Mouse (Mus musculus) embryonic facial prominence, embryonic 11.5 days (tissue): Measurements from ENCODE around the gene Ero1l. TPM values are rescaled to one million over a fixed set of nuclear protein-coding genes. Genes with fewer than 3 reads are reported as not detected.

Source experiments
- ATAC-seq: fragments of 200-750 bp; cut with Nextera tagmentation; replicated peaks from 2 replicates; pipeline ENCODE4 v1.8.0; 2017; ENCODE audit warnings: low read depth; ENCODE audit not compliant: insufficient number of reproducible peaks, low FRiP score, low TSS enrichment
- DNase-seq: peaks from one replicate; pipeline ENCODE4 v3.0.0-alpha.2; 2015; ENCODE audit warnings: low spot score
- H3K27ac ChIP-seq: fragments of 300-500 bp; sonication (generic); replicated peaks from 2 replicates; pipeline ENCODE4 v1.5.1; 2014; ENCODE audit warnings: mild to moderate bottlenecking, low read depth, low read length, control low read depth
- H3K27me3 ChIP-seq: fragments of 300-500 bp; sonication (generic); 2 replicates; pipeline ENCODE4 v1.6.1; 2014; ENCODE audit warnings: mild to moderate bottlenecking, low read length, moderate library complexity, mixed read lengths; ENCODE audit not compliant: control insufficient read depth, insufficient read depth
- H3K36me3 ChIP-seq: fragments of 300-500 bp; sonication (generic); replicated peaks from 2 replicates; pipeline ENCODE4 v1.6.1; 2014; ENCODE audit warnings: low read depth, mild to moderate bottlenecking, low read length, moderate library complexity, mixed read lengths; ENCODE audit not compliant: control insufficient read depth, insufficient read depth
- H3K4me1 ChIP-seq: fragments of 300-500 bp; sonication (generic); 2 replicates; pipeline ENCODE4 v1.6.1; 2014; ENCODE audit warnings: low read length, mixed read lengths; ENCODE audit not compliant: control insufficient read depth, insufficient read depth
- H3K4me2 ChIP-seq: fragments of 300-500 bp; sonication (generic); 2 replicates; pipeline ENCODE4 v1.6.1; 2014; ENCODE audit warnings: low read depth, mild to moderate bottlenecking, control low read depth, low read length, moderate library complexity
- H3K4me3 ChIP-seq: fragments of 300-500 bp; sonication (generic); 2 replicates; pipeline ENCODE4 v1.5.1; 2014; ENCODE audit warnings: low read depth, low read length, control low read depth
- H3K9ac ChIP-seq: fragments of 300-500 bp; sonication (generic); replicated peaks from 2 replicates; pipeline ENCODE4 v1.6.1; 2014; ENCODE audit warnings: mild to moderate bottlenecking, control low read depth, low read length
- H3K9me3 ChIP-seq: fragments of 300-500 bp; sonication (generic); replicated peaks from 2 replicates; pipeline ENCODE4 v1.6.1; 2016; ENCODE audit warnings: mild to moderate bottlenecking, low read length, inconsistent platforms, mixed read lengths; ENCODE audit not compliant: control insufficient read depth
- WGBS: fragments of 180-500 bp; shearing (Covaris S2); extraction: QIAGEN DNeasy Blood & Tissue Kit; methylation state at CpG from one replicate; pipeline ENCODE4 v1.1.7; 2014; 5-methylcytosine and 5-hydroxymethylcytosine counted together
- polyA plus RNA-seq: library from polyadenylated mRNA; unstranded; fragments of >200 nt; fragmentation: Nextera tagmentation; extraction: Ambion mirVana; gene quantifications from 2 replicates; pipeline ENCODE4 v1.2.1, GENCODE M21; 2014

Ero1l gene
- polyA plus RNA-seq, 1 experiment from 2014 or later, result 41.7 TPM

DNA sequence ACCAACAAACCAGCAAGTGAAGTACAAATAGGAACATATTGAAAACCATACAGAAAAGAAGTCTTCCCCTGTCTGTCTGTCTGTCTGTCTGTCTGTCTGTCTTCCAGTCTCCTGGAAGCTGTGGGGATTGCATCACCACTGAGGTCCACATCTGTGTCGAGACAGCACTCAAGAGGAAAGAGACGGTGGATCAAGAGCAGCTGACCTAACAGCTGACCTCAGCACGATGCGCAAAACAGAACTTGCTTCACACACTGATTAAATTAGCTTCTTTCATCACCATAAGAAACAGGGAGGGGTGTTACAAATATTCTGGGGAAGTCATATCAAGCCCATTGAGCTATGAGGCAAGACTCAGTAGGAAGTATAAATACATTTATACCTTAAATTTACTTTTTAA is 27.0 kb downstream of the Ero1l start:
- H3K27ac ChIP-seq, result no peak overlapping the region
- no peaks in the 10 kb centered on the region for H3K27me3 ChIP-seq
- DNase-seq (no peak), ATAC-seq (no peak)
- H3K4me2 ChIP-seq, result no peak overlapping the region
- no peak overlapping the region for H3K9ac ChIP-seq
- no peaks in the 10 kb centered on the region for H3K9me3 ChIP-seq
- H3K4me1 ChIP-seq, result no peaks in the 10 kb centered on the region
- H3K4me3 ChIP-seq, result no peak overlapping the region
- H3K36me3 ChIP-seq, result no peaks in the 10 kb centered on the region
- WGBS, result 65% methylated on average over 4 of the region's 4 CpGs

DNA sequence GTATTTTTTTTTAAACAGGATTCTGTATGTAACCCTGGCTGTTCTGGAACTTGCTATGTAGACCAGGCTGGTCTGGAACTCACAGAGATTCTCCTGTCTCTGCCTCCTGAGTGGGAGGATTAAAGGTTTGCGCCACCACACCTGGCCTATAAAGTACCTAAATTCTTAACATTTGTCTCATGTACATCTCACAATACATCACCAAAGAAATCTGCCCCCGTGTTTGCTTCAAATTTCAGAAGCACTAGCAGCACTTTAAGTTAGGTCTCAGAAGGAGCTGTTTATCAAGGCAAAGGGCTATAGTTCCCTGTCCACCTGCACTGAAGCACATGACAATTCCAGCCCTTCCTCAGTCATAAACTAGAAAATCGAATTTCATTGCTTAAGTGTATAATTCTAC is 36.5 kb downstream of the Ero1l start:
- no peak for DNase-seq
- no peak for ATAC-seq
- no peak overlapping the region for H3K27ac ChIP-seq
- no peaks in the 10 kb centered on the region for H3K9me3 ChIP-seq
- H3K27me3 ChIP-seq, result no peaks in the 10 kb centered on the region
- H3K4me1 ChIP-seq, result no peaks in the 10 kb centered on the region
- no peaks in the 10 kb centered on the region for H3K36me3 ChIP-seq
- H3K4me3 ChIP-seq, result no peak overlapping the region
- no peak overlapping the region for H3K4me2 ChIP-seq
- H3K9ac ChIP-seq, result no peak overlapping the region
- WGBS, result 90% methylated on average over 3 of the region's 3 CpGs

DNA sequence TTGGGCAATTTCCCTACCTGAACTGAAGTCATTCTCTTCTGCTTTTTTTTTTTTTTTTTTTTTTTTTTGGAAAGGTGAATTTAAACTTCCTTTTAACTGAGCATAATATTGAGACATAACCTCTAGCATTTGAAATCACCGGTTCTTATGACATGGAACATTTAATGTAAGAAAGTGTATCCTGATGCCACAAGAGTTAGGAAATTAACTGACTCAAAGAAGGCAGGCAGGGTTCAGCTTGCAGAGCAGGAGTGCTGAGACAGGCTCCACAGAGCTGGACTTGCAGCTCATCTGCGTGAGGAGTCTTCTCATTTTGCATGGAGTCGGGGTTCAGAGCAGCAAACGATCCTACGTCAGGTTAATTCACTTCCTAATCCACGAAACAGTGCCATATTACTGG is 42.8 kb downstream of the Ero1l start:
- 81% methylated on average over 6 of the region's 6 CpGs for WGBS
- no peaks in the 10 kb centered on the region for H3K36me3 ChIP-seq

DNA sequence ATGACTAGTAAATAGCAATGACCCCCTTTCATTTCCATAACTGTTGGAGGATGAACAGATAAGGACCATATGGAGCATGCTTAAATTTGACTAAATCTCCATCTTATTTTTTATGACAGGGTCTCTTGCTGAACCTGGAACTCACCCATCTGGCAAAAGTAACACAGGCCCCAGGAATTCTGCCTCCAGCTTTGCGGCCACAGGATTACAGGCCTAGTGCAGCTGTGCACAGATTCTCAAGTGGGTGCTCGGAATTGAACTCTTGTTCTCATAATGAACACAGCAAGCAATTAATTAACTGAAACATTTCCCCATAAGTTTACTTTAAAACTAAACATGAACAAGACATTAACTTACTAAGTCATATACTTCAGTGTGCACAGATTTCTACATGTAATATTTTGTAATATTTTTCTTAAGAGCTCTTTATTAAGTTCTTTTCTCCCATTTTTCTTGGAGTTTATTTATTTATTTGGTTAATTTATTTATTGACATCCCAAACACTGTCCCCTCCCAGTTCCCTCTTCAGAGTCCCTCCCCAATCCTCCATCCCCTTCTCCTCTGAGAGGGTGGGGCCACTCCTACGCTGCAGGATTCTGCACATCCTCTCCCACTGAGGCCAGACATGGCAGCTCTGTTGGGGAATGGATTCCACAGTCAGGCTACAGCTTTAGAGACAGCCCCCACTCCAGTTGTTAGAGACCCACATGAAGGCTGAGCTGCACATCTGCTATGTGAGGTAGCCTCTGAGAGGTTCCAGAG is 54.6 kb downstream of the Ero1l start:
- H3K36me3 ChIP-seq, result no peaks in the 10 kb centered on the region
- no peak for DNase-seq
- no peak overlapping the region for H3K4me2 ChIP-seq
- no peaks in the 10 kb centered on the region for H3K9me3 ChIP-seq
- H3K27me3 ChIP-seq, result no peaks in the 10 kb centered on the region
- WGBS, result 86% methylated on average over 3 of the region's 3 CpGs
- no peak overlapping the region for H3K9ac ChIP-seq
- ATAC-seq, result no peak
- H3K4me1 ChIP-seq, result no peaks in the 10 kb centered on the region
- H3K27ac ChIP-seq, result no peak overlapping the region
- no peak overlapping the region for H3K4me3 ChIP-seq

More for the DNA sequence above, 42.8 kb downstream of the Ero1l start:
- H3K9ac ChIP-seq, result no peak overlapping the region
- ATAC-seq, result no peak
- no peaks in the 10 kb centered on the region for H3K4me1 ChIP-seq
- no peaks in the 10 kb centered on the region for H3K27me3 ChIP-seq
- H3K27ac ChIP-seq, result no peak overlapping the region
- H3K4me2 ChIP-seq, result no peak overlapping the region
- H3K4me3 ChIP-seq, result no peak overlapping the region
- H3K9me3 ChIP-seq, result no peaks in the 10 kb centered on the region
- DNase-seq, result no peak

DNA sequence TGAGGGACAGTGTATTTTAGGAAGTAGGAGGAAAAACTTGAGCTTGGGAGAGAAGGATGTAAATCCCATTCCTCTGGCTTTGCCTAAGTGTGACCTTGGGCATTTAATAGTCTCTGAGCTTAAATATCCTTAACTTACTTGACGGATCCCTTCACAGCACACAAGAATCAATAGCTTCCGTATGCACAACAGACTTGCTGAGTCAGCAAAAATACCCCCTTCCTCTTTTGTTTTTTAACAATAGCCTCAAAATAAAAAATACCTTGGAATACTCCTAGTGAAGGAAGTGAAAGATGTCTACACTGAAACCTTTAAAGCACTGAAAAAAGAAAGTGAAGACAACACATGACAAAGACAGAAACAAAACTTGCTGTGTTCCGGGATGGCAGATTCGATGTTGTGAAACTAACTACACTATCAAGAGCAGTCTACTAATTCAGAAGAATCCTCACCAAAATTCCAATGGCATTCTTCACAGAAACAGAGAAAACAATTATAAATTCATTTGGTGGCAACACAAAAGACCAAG is 67.0 kb downstream of the Ero1l start:
- no peak for ATAC-seq
- WGBS, result 88% methylated on average over 4 of the region's 4 CpGs

DNA sequence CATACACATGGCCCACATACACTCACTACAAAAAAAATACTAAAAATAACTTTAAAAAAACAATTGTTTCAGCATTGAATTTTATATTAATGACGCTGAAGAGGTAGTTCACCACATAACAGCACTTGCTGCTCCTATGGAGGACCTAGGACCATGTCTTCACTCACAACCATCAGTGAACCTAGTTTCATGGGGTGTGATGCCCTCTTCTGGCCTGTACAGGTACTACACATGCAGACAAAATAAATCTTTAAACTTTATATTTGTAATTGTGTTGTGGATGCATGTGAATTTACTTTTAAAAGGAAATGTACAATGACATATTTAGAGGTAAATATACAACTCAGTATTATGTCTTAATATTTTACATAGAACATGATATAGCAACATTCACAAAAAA is 77.0 kb downstream of the Ero1l start:
- Histone ChIP-seq H3K9ac (no peak overlapping the region), H3K27ac (no peak overlapping the region), H3K4me2 (no peak overlapping the region), H3K4me3 (no peak overlapping the region), H3K9me3 (no peaks in the 10 kb centered on the region), H3K4me1 (no peaks in the 10 kb centered on the region), H3K36me3 (no peaks in the 10 kb centered on the region), H3K27me3 (no peaks in the 10 kb centered on the region)
- ATAC-seq, result no peak
- no peak for DNase-seq
- 50% methylated on average over 1 of the region's 1 CpGs for WGBS

More for the DNA sequence above, 67.0 kb downstream of the Ero1l start:
- Histone ChIP-seq H3K9ac (no peak overlapping the region), H3K27me3 (no peaks in the 10 kb centered on the region), H3K9me3 (no peaks in the 10 kb centered on the region), H3K4me2 (no peak overlapping the region), H3K27ac (no peak overlapping the region), H3K4me1 (no peaks in the 10 kb centered on the region), H3K4me3 (no peak overlapping the region), H3K36me3 (no peaks in the 10 kb centered on the region)
- DNase-seq, result no peak

DNA sequence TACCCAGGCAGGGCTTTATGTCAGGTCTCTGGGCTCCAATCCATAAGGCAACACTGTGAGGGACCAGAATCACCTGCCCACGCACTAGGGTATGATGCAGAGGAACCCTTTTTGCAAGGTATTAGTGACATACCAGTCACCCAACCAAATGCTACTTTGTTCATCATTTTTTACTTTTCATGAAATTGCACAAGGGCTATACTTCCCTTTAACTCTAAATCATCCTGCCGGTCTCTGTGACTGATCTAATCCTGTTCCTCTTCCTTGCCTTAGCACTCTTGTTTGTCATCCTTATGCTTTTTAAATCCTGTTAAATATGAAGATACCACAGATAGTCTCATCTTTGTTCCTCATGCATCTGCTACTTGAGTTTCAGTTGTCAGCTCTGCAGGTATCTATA is 79.5 kb downstream of the Ero1l start:
- Histone ChIP-seq H3K9ac (no peak overlapping the region), H3K4me3 (no peak overlapping the region), H3K27me3 (no peaks in the 10 kb centered on the region), H3K4me1 (no peaks in the 10 kb centered on the region), H3K36me3 (no peaks in the 10 kb centered on the region), H3K9me3 (no peaks in the 10 kb centered on the region), H3K27ac (no peak overlapping the region), H3K4me2 (no peak overlapping the region)
- whole genome bisulfite sequencing, result 68% methylated on average over 2 of the region's 2 CpGs
- no peak for DNase-seq
- ATAC-seq, result no peak
